Mouse (Mus musculus) limb, embryonic 14.5 days (tissue): ENCODE measurements around the gene Cfap100. TPM values are rescaled to one million over a fixed set of nuclear protein-coding genes. Genes with fewer than 3 reads are reported as not detected.
A peak's percentile ranks its signal among the peaks of the same experiment; 100 is the strongest.

ENCODE experiments used
- ATAC-seq: fragments of 200-750 bp; cut with Nextera tagmentation; 2 replicates; pipeline ENCODE4 v1.8.0; 2017; ENCODE audit warnings: low read depth, moderate number of reproducible peaks, moderate TSS enrichment; ENCODE audit not compliant: low FRiP score
- DNase-seq: peaks from one replicate; pipeline ENCODE4 v3.0.0-alpha.2; 2015; ENCODE audit warnings: low spot score
- H3K27ac ChIP-seq: fragments of 300-500 bp; sonication (generic); replicated peaks from 2 replicates; pipeline ENCODE4 v1.5.1; 2014; ENCODE audit warnings: low read depth, mild to moderate bottlenecking, low read length, moderate library complexity, mixed read lengths
- H3K27me3 ChIP-seq: fragments of 300-500 bp; sonication (generic); 2 replicates; pipeline ENCODE4 v1.6.1; 2014; ENCODE audit warnings: low read length, mixed read lengths; ENCODE audit not compliant: control insufficient read depth, insufficient read depth
- H3K36me3 ChIP-seq: fragments of 300-500 bp; sonication (generic); 2 replicates; pipeline ENCODE4 v1.6.1; 2014; ENCODE audit warnings: mild to moderate bottlenecking, low read length, moderate library complexity, mixed read lengths; ENCODE audit not compliant: control insufficient read depth, insufficient read depth
- H3K4me1 ChIP-seq: fragments of 300-500 bp; sonication (generic); 2 replicates; pipeline ENCODE4 v1.6.1; 2014; ENCODE audit warnings: antibody characterized with exemption, low read length, mixed read lengths; ENCODE audit not compliant: control insufficient read depth, insufficient read depth
- H3K4me2 ChIP-seq: fragments of 300-500 bp; sonication (generic); replicated peaks from 2 replicates; pipeline ENCODE4 v1.6.1; 2014; ENCODE audit warnings: low read depth, mild to moderate bottlenecking, low read length, moderate library complexity; ENCODE audit not compliant: severe bottlenecking
- H3K4me3 ChIP-seq: fragments of 300-500 bp; sonication (generic); replicated peaks from 2 replicates; pipeline ENCODE4 v1.5.1; 2014; ENCODE audit warnings: low read length
- H3K9ac ChIP-seq: fragments of 300-500 bp; sonication (generic); 2 replicates; pipeline ENCODE4 v1.6.1; 2014; ENCODE audit warnings: mild to moderate bottlenecking, low read depth, low read length, moderate library complexity; ENCODE audit not compliant: severe bottlenecking
- H3K9me3 ChIP-seq: fragments of 300-500 bp; sonication (generic); 2 replicates; pipeline ENCODE4 v1.6.1; 2016; ENCODE audit warnings: low read length; ENCODE audit not compliant: control insufficient read depth
- POLR2A ChIP-seq: fragments of 200-500 bp; IDR thresholded peaks from 2 replicates; pipeline ENCODE4 v1.8.0; 2012; ENCODE audit warnings: inconsistent platforms, mild to moderate bottlenecking, moderate library complexity, borderline replicate concordance; ENCODE audit not compliant: insufficient read depth, insufficient read length; ENCODE audit errors: extremely low read depth
- WGBS: fragments of 180-500 bp; shearing (Covaris S2); extraction: QIAGEN DNeasy Blood & Tissue Kit; methylation state at CpG from one replicate; pipeline ENCODE4 v1.1.7; 2014; 5-methylcytosine and 5-hydroxymethylcytosine counted together
- polyA plus RNA-seq, 2 experiments: library from polyadenylated mRNA; depleted of rRNA in 1 of 2; stranded (reverse) in 1 of 2; unstranded in 1 of 2; fragments of >200 nt; fragmentation: Nextera tagmentation in 1 of 2; extraction: Ambion mirVana in 1 of 2; gene quantifications; 2 replicates each; pipeline versions ENCODE4 v1.2.1 to v1.2.3; 2012 to 2014

The Cfap100 gene
- polyA plus RNA-seq (2012; rRNA removed) (0.78 and 1.0 TPM in 2 replicates), polyA plus RNA-seq (2014; fragmentation: Nextera tagmentation; extraction: Ambion mirVana) (0.33 and 1.1 TPM in 2 replicates)

DNA sequence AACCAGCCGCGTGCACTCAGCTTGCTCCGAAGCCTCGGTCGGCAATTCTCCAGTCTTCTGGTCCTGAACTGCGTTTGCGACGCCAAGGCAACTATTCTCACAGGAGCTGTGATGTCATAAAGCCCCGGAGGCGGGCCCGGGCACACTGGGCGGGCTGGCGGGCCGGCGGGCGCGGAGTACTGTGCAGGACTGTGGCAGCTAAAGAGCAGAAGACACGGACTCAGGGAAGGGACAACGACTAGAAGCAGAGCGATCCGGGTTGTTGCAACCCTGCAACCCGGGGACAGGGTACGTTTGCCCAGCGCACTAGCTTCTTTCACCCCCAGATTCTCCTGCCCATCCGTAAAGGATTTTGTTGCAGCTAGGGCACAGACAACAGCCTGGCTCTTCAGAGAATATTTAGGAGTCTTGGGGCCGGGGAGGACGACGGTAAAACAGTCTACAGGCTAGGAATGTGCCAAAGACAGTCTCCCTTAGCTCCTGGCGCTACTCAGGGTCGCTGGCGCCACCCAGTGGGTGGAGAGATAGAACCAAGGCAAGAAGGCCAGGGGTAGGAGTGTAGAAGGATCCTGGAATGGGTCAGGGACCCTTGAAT is at the start of gene Cfap100:
Gene Cfap100, minus strand, starts transcription at position 418 of the 595 bp plus-strand sequence.
- peak; percentile 78 for ATAC-seq
- Histone ChIP-seq H3K4me1 (no peaks in the 10 kb centered on the region; the same call in 1 of the 2 replicates), H3K36me3 (no peaks in the 10 kb centered on the region), H3K27me3 (0 out of 2 replicates have a peak, but pooled peaks cover 8% of the 10 kb centered on the region), H3K9ac (peak within 1 kb of the TSS; percentile 59), H3K4me2 (peak within 1 kb of the TSS; percentile 85), H3K9me3 (no peaks in the 10 kb centered on the region), H3K27ac (no peak within 1 kb of the TSS), H3K4me3 (peak within 1 kb of the TSS; percentile 43)
- TF ChIP-seq POLR2A, result no peak
- WGBS, result under 1% methylated on average over 31 of the region's 31 CpGs
- DNase-seq, result peak; percentile 61

DNA sequence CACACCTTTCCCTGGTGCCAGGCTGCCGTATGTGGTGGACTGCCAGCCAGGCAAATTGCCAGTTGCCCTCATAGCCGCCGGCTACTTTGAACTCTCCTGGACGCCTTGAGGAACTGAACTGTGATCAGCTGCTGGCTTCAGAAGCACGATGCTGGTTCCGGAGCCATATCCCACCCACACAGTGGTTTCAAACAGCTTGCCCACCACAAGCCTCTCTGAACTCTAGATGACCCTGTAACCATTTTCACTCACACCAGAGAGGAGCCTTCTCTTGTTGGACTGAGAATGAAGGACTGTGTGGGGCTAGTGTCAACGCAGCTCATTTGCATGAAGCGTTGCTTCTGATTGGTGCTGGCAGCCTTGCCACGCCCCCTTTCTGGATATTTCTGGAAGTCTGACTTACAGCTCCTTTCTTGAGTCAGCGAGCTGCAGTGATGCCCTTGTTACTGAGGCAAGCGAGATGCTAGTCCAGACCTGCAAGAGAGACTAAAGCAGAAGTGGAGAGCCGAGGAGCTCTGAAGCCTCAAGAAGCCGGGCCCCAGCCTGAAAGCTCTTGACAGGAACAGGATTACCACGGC is 48.4 kb upstream of the Cfap100 start:
- DNase-seq, result peak; percentile 45
- Histone ChIP-seq H3K4me2 (no peak overlapping the region), H3K4me1 (no peaks in the 10 kb centered on the region), H3K27me3 (no peaks in the 10 kb centered on the region), H3K9me3 (no peaks in the 10 kb centered on the region), H3K4me3 (no peak overlapping the region), H3K36me3 (no peaks in the 10 kb centered on the region), H3K27ac (no peak overlapping the region), H3K9ac (no peak overlapping the region)
- ATAC-seq, result peak; percentile 39; the same call in 1 of the 2 replicates
- 53% methylated on average over 14 of the region's 14 CpGs for WGBS
- TF ChIP-seq POLR2A, result no peak

DNA sequence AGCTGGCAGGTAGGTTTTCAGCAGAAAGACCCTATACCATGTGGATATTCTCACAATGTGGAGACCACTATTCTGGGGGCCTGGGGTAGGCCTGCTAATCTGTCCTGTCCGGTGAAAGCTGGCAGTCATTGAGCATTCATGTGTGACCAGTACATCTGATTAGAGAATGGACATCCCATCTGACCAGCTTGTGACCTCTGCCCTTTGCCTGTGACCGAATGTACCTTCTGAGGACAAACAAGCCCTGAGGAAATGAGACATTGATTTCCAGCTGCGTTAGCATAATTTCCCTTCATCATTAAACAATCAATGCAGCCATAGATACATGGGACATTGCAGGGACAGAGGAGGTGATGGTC is 47.2 kb upstream of the Cfap100 start:
- 80% methylated on average over 3 of the region's 3 CpGs for WGBS
- no peak for ATAC-seq

DNA sequence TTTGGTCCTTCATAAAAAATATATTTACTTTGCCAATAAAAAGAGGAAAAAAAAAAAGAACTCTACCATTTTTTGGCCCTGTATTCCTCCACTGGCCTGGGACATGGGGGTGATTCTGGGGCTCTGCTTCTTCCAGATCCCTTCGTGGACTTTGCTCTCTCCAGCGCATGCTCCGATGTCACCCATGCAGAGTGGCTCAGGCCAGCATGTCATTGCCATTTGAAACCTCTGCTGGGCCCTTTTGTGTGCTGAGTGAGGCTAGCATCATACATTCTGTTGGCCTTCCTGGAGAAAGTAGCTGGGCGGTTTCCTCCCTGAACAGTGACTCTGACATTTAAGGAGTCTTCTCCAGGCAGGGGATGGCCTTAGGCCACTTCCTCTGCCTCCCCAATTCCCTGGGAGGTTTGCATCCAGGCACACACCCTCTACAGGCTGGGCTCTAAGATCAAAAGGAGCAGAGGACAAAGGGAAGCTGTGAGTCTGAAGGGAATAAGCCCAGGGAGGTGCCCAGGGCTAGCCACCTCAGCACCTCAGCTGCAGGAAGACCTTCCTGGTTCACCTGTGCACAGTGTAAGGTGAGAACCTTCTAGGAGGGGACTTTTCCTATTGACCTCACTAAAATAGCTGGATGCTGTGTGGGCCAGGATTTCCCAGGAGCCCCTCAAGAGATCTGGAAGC is 46.7 kb upstream of the Cfap100 start:
- Histone ChIP-seq H3K4me3 (no peak overlapping the region), H3K9ac (no peak overlapping the region), H3K36me3 (no peaks in the 10 kb centered on the region), H3K4me2 (no peak overlapping the region), H3K27me3 (no peaks in the 10 kb centered on the region), H3K27ac (no peak overlapping the region), H3K9me3 (no peaks in the 10 kb centered on the region), H3K4me1 (peaks cover 9% of the 10 kb centered on the region)
- ATAC-seq (no peak), DNase-seq (no peak)
- 80% methylated on average over 4 of the region's 4 CpGs for WGBS
- no peak for TF ChIP-seq POLR2A

More for the DNA sequence above, 47.2 kb upstream of the Cfap100 start:
- no peak overlapping the region for H3K9ac ChIP-seq
- no peak for TF ChIP-seq POLR2A
- H3K4me3 ChIP-seq, result no peak overlapping the region
- H3K4me2 ChIP-seq, result no peak overlapping the region
- no peaks in the 10 kb centered on the region for H3K36me3 ChIP-seq
- DNase-seq, result no peak
- no peaks in the 10 kb centered on the region for H3K9me3 ChIP-seq
- no peak overlapping the region for H3K27ac ChIP-seq
- peaks cover 6% of the 10 kb centered on the region for H3K4me1 ChIP-seq
- H3K27me3 ChIP-seq, result no peaks in the 10 kb centered on the region

DNA sequence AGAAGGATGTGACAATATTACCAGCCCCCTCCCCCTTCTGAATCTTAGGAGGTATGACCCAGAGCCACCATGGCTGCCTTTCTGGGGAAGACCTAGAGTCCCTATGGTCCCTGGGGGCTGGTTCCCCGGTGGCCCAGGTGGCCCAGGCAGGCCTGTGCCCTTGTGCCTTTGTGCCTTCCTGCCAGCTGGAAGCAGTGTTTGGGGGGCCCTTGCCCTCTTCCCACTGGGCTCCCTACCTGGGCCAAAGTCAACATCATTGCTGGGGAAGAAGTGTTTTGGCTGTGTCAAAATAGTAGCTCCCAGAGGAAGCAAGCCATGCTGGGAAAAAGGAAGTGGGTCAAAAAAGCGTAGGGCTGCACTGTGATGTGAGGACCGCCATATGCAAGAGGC is 45.8 kb upstream of the Cfap100 start:
- H3K27me3 ChIP-seq, result no peaks in the 10 kb centered on the region
- H3K4me2 ChIP-seq, result no peak overlapping the region
- H3K4me1 ChIP-seq, result peaks cover 9% of the 10 kb centered on the region
- no peaks in the 10 kb centered on the region for H3K36me3 ChIP-seq
- WGBS, result 83% methylated on average over 3 of the region's 3 CpGs
- DNase-seq, result no peak
- H3K9me3 ChIP-seq, result no peaks in the 10 kb centered on the region
- H3K9ac ChIP-seq, result no peak overlapping the region
- TF ChIP-seq POLR2A, result no peak
- no peak overlapping the region for H3K27ac ChIP-seq
- no peak for ATAC-seq
- no peak overlapping the region for H3K4me3 ChIP-seq
